In the genomic region with DNA sequence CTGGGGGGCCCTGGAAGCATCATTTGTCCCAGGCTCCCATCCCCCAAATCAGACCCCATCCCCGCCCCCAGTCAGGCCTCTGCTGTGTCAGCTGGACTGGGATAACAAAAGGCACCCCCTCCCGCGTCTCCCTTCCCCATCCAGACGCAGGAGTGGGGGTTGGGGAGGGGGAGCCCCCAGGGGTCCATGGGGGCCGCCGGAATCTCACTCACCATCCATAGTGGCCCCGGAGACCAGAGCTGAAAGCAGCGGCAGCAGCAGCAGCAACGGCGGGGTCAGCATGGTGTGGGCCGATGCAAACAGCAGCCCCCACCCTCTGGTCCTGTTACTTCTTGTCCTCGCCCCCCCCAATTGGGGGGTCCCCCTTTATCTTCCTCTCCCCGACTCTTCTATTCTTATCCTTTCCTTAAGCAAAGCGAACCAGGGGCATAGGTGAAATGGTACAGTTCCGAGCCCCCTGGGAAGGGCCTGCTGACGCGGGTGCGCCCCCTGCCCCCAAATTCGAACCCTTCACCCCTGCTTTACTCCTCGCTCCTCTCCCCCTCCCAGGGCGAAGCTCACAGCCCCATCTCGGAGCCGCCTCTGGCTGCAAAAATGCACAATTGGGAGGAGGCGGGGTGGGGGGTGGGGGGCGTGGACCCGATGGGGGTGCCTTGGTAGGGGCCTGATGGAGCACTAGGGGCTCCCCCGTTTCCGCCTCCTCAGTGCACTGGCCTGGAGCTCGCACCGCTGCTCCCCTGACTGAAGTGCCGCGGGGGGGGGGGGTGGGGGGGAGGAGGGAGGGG, we compare ENCODE assay signal across 8 mouse cellular contexts. TPM values are rescaled to one million over a fixed set of nuclear protein-coding genes. Genes with fewer than 3 reads are reported as not detected.
DNase-seq lines count a peak whose midpoint lies in the region; ATAC-seq and TF ChIP-seq lines count a peak whose summit lies in the region.

A gene (minus strand): TSS at position 743 of the 785 bp plus-strand sequence.

- peak within 1 kb of the TSS; percentile 97 for H3K27ac ChIP-seq in lung, embryonic 14.5 days (ENCODE audit: low read depth)
- peak within 1 kb of the TSS; percentile 92 for H3K27ac ChIP-seq in forebrain, embryonic 13.5 days
- H3K27ac ChIP-seq in midbrain, embryonic 12.5 days (replicated peaks), result peak within 1 kb of the TSS; percentile 94

- whole genome bisulfite sequencing in lung, embryonic 14.5 days, result under 1% methylated on average over 26 of the region's 32 CpGs
- WGBS in forebrain, embryonic 13.5 days, result under 1% methylated on average over 26 of the region's 32 CpGs
- WGBS in midbrain, embryonic 12.5 days, result 1% methylated on average over 26 of the region's 32 CpGs

- DNase-seq in lung, embryonic 14.5 days, result peak; percentile 64
- DNase-seq in lung, postnatal 14 days, result no peak
- DNase-seq in adrenal gland, postnatal 36 days, result peak; percentile 35 to 58
- DNase-seq in heart, postnatal 36 days, result peak in 1 of 2 experiments; percentile 55
- peak; percentile 46 to 67 for DNase-seq in left cerebral cortex, adult 8-10 months (ENCODE audit: low spot score in 2 of 2)
- DNase-seq in B cell, adult 2 months, result no peak

- H3K4me2 ChIP-seq in lung, embryonic 14.5 days, result peak within 1 kb of the TSS; percentile 96
- H3K4me2 ChIP-seq in forebrain, embryonic 13.5 days, result peak within 1 kb of the TSS; percentile 88
- peak within 1 kb of the TSS; percentile 91 for H3K4me2 ChIP-seq in midbrain, embryonic 12.5 days (replicated peaks)

- TF ChIP-seq CTCF in lung, embryonic 14.5 days (IDR thresholded peaks at IDR 0.05; ENCODE audit: low read depth), result 0 out of 2 replicates have a peak, but pooled peaks have one; percentile 17

- H3K27me3 ChIP-seq in lung, embryonic 14.5 days (ENCODE audit: insufficient read depth, low read length), result no peaks in the 10 kb centered on the region
- H3K27me3 ChIP-seq in forebrain, embryonic 13.5 days, result no peaks in the 10 kb centered on the region
- H3K27me3 ChIP-seq in midbrain, embryonic 12.5 days, result no peaks in the 10 kb centered on the region

- peak within 1 kb of the TSS; percentile 74 for H3K9ac ChIP-seq in lung, embryonic 14.5 days
- peak within 1 kb of the TSS; percentile 95 for H3K9ac ChIP-seq in forebrain, embryonic 13.5 days
- H3K9ac ChIP-seq in midbrain, embryonic 12.5 days (replicated peaks), result peak within 1 kb of the TSS; percentile 91

- H3K9me3 ChIP-seq in lung, embryonic 14.5 days (ENCODE audit: low read depth, low read length), result no peaks in the 10 kb centered on the region
- H3K9me3 ChIP-seq in forebrain, embryonic 13.5 days (replicated peaks), result no peaks in the 10 kb centered on the region
- no peaks in the 10 kb centered on the region for H3K9me3 ChIP-seq in midbrain, embryonic 12.5 days

- no peaks in the 10 kb centered on the region for H3K36me3 ChIP-seq in lung, embryonic 14.5 days (ENCODE audit: insufficient read depth)
- peaks cover 4% of the 10 kb centered on the region; the same call in 1 of the 2 replicates for H3K36me3 ChIP-seq in forebrain, embryonic 13.5 days (ENCODE audit: poor library complexity, severe bottlenecking)
- no peaks in the 10 kb centered on the region for H3K36me3 ChIP-seq in midbrain, embryonic 12.5 days

- intact Hi-C loops in heart, postnatal 36 days (cut with DNase I), result loop anchor here (1.0 kb wide), 1 partner anchor 15 kb away; no protein-coding TSS in a partner anchor

- H3K4me1 ChIP-seq in lung, embryonic 14.5 days (ENCODE audit: insufficient read depth), result peaks cover 26% of the 10 kb centered on the region
- peaks cover 53% of the 10 kb centered on the region for H3K4me1 ChIP-seq in forebrain, embryonic 13.5 days
- H3K4me1 ChIP-seq in midbrain, embryonic 12.5 days, result peaks cover 52% of the 10 kb centered on the region

- ATAC-seq in lung, embryonic 14.5 days (ENCODE audit: insufficient read depth), result peak; percentile 72
- peak; percentile 81 for ATAC-seq in forebrain, embryonic 13.5 days
- ATAC-seq in midbrain, embryonic 12.5 days (ENCODE audit: low FRiP score, low read depth), result peak; percentile 79

- H3K4me3 ChIP-seq in lung, embryonic 14.5 days (ENCODE audit: low read depth, low read length), result peak within 1 kb of the TSS; percentile 72
- H3K4me3 ChIP-seq in forebrain, embryonic 13.5 days, result peak within 1 kb of the TSS; percentile 88
- H3K4me3 ChIP-seq in midbrain, embryonic 12.5 days, result peak within 1 kb of the TSS; percentile 81

RNA-seq across cellular contexts. Expression of the gene that starts here (rescaled TPM):
- polyA plus RNA-seq in lung, embryonic 14.5 days (2014; fragmentation: Nextera tagmentation; extraction: Ambion mirVana), result 68.7 and 73.0 TPM in 2 replicates
- 100 to 1,000 TPM; 192 to 251 TPM for total RNA-seq in adrenal gland, postnatal 36 days (2021)
- polyA plus RNA-seq in forebrain, embryonic 13.5 days (2015; fragmentation: Nextera tagmentation; extraction: Ambion mirVana), result 65.1 and 74.7 TPM in 2 replicates
- 10 to 100 TPM; 73.4 to 88.6 TPM for total RNA-seq in heart, postnatal 36 days (2021)
- 100 to 1,000 TPM; 295 to 337 (median 306) TPM for total RNA-seq in left cerebral cortex, adult 8-10 months (2022)
- polyA plus RNA-seq in midbrain, embryonic 12.5 days (2016; fragmentation: Nextera tagmentation; extraction: Ambion mirVana), result 94.0 and 98.1 TPM in 2 replicates

Comparison
In these comparisons a context has a peak if more than half of its experiments do, and no peak if none do; other contexts are left out.
1. DNase-seq: peak in lung, embryonic 14.5 days (single experiment), adrenal gland, postnatal 36 days (2 of 2) and left cerebral cortex, adult 8-10 months (2 of 2); none in lung, postnatal 14 days (single experiment) and B cell, adult 2 months (0 of 2).
2. Peak in every context shown above with its lines, with median percentiles within 50 percentile points of each other: ATAC-seq, H3K27ac ChIP-seq, H3K4me2 ChIP-seq, H3K4me3 ChIP-seq and H3K9ac ChIP-seq.